Mouse (Mus musculus): ENCODE measurements around the gene Hsdl2.

GRCm38 (mm10) chr4:59551901-59552300, 29.5 kb upstream of the Hsdl2 start:
- TF ChIP-seq GATA1 (IDR thresholded peaks at IDR 0.05; ENCODE audit: low read length) (no peak), TAL1 (IDR thresholded peaks at IDR 0.05; ENCODE audit: low read length) (no peak)

Data from erythroblast, embryonic 14.5 days (primary cell).